Mouse (Mus musculus): ENCODE results near the gene Gm28047. TPM values are rescaled to one million over a fixed set of nuclear protein-coding genes. Genes with fewer than 3 reads are reported as not detected.
"Not testable (repeated sequence)": the region's sequence is repeated elsewhere in the genome, so short reads cannot be mapped to it uniquely, and the experiment has no call there.

Gm28047 gene
- total and polyA plus RNA-seq, 2 experiments from 2014 or later = 1.1 TPM; not detected in 1

DNA sequence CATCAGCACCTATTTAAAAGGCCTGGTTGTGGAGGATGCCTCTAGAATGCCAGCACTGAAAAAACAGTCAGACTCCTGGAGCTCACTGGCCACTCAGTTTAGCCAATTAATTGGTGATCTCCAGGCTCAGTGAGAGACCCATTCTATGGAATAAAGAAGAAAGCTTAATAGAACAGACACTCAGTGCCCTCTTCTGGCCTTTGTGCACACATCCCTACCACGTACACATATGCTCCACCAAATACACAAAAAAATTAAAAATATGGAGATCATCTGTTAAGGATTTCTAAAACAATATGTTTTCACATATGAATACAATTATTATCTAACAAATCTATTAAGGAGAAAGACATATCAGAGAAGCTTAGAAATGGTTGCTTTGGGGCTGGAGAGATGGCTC lies 4.1 kb downstream of the Gm28047 start:
- Histone ChIP-seq H3K36me3 (ENCODE audit: insufficient read depth, low read length) (no peaks in the 10 kb centered on the region), H3K9me3 (ENCODE audit: low read length) (no peaks in the 10 kb centered on the region), H3K27me3 (ENCODE audit: insufficient read depth, low read length) (no peaks in the 10 kb centered on the region), H3K27ac (no peak overlapping the region), H3K4me1 (ENCODE audit: insufficient read depth, low read length) (peaks cover 11% of the 10 kb centered on the region), H3K9ac (replicated peaks; ENCODE audit: low read length) (no peak overlapping the region), H3K4me2 (ENCODE audit: low read depth, low read length) (no peak overlapping the region), H3K4me3 (ENCODE audit: low read length) (no peak overlapping the region)
- 76% methylated on average over 1 of the region's 1 CpGs for WGBS
- DNase-seq (ENCODE audit: low spot score) (no peak), ATAC-seq (no peak)
- no peak for TF ChIP-seq CTCF (IDR thresholded peaks at IDR 0.05; ENCODE audit: low read depth)

- H3K4me1 ChIP-seq (ENCODE audit: insufficient read depth, low read length) = peaks cover 8% of the 10 kb centered on the region
- no peak for TF ChIP-seq CTCF (IDR thresholded peaks at IDR 0.05; ENCODE audit: low read depth)
- H3K9ac ChIP-seq (replicated peaks; ENCODE audit: low read length) = no peak overlapping the region
- 95% methylated on average over 5 of the region's 5 CpGs for WGBS
- H3K4me2 ChIP-seq (ENCODE audit: low read depth, low read length) = no peak overlapping the region
- no peaks in the 10 kb centered on the region for H3K36me3 ChIP-seq (ENCODE audit: insufficient read depth, low read length)
- no peaks in the 10 kb centered on the region for H3K27me3 ChIP-seq (ENCODE audit: insufficient read depth, low read length)
- H3K27ac ChIP-seq = no peak overlapping the region
- no peaks in the 10 kb centered on the region for H3K9me3 ChIP-seq (ENCODE audit: low read length)
- DNase-seq (ENCODE audit: low spot score) (no peak), ATAC-seq (no peak)
- H3K4me3 ChIP-seq (ENCODE audit: low read length) = no peak overlapping the region
These were observed 5.4 kb downstream of the Gm28047 start for GRCm38 (mm10) chr15:102619486-102619885.

DNA sequence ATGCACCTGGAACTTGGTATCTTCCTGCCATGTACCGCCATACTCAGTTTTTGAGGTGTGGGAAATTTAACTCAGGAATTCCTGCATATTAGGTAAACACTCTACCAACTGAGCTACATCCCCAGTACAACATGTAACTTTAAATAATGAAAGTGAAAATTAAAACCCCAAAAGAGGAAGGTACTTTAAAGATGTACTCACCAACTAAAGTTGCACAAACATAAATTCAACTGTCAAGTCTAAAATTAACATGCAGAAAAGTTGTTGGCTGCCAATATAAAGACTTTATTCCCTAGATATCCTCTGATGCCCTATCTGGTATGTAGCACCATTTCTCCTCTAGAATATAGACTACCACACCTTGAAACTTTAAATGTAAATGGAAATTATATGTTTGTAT lies 7.2 kb downstream of the Gm28047 start:
- Histone ChIP-seq H3K36me3 (ENCODE audit: insufficient read depth, low read length) (no peaks in the 10 kb centered on the region), H3K4me1 (ENCODE audit: insufficient read depth, low read length) (no peaks in the 10 kb centered on the region), H3K9me3 (ENCODE audit: low read length) (no peaks in the 10 kb centered on the region), H3K27me3 (ENCODE audit: insufficient read depth, low read length) (no peaks in the 10 kb centered on the region), H3K27ac (no peak overlapping the region), H3K4me2 (ENCODE audit: low read depth, low read length) (no peak overlapping the region), H3K9ac (replicated peaks; ENCODE audit: low read length) (no peak overlapping the region), H3K4me3 (ENCODE audit: low read length) (no peak overlapping the region)
- 97% methylated on average over 1 of the region's 1 CpGs for WGBS
- TF ChIP-seq CTCF (IDR thresholded peaks at IDR 0.05; ENCODE audit: low read depth) = no peak
- DNase-seq (ENCODE audit: low spot score) (no peak), ATAC-seq (no peak)

DNA sequence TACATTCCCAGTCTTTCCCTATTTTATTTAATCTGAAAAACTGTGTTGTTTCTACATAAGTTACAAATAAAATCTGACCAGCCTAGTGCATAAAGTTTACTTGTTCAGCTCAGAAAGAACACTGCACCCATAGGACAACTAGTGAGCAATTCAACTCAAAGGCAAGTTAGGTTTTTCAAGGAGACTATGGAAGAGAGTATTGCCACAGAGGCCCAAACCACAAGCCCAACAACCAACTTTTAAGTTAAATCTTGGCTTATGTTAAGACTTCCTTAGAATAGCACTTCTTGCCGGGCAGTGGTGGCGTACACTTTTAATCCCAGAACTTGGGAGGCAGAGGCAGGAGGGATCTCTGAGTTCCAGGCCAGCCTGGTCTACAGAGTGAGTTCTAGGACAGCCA lies 8.7 kb downstream of the Gm28047 start:
- WGBS = 89% methylated on average over 2 of the region's 2 CpGs
- Histone ChIP-seq H3K9ac (replicated peaks; ENCODE audit: low read length) (no peak overlapping the region), H3K9me3 (ENCODE audit: low read length) (no peaks in the 10 kb centered on the region), H3K27me3 (ENCODE audit: insufficient read depth, low read length) (no peaks in the 10 kb centered on the region), H3K4me3 (ENCODE audit: low read length) (no peak overlapping the region), H3K4me2 (ENCODE audit: low read depth, low read length) (no peak overlapping the region), H3K36me3 (ENCODE audit: insufficient read depth, low read length) (no peaks in the 10 kb centered on the region), H3K27ac (no peak overlapping the region), H3K4me1 (ENCODE audit: insufficient read depth, low read length) (no peaks in the 10 kb centered on the region)
- DNase-seq (ENCODE audit: low spot score) = no peak
- ATAC-seq = no peak
- no peak for TF ChIP-seq CTCF (IDR thresholded peaks at IDR 0.05; ENCODE audit: low read depth)

DNA sequence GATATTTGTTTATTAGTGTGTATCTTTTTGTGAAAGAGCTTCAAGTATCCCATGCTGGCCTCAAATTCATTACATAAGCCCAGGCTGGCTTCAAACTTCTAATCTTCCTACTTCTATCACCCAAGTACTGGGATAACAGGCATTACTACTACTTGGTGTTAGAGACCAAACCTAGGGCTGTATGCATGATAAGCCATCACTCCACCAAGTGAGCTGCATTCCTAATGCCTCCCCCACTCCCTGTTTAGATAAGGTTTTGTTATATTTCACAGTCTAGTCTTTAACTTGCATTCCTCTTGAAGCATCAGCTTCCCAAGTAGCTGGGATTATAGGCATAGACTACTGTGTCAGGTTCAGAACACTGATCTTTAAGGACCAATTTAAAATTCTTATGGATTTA lies 10.6 kb downstream of the Gm28047 start:
- Histone ChIP-seq H3K4me3 (ENCODE audit: low read length) (no peak overlapping the region), H3K27ac (no peak overlapping the region), H3K9me3 (ENCODE audit: low read length) (no peaks in the 10 kb centered on the region), H3K27me3 (ENCODE audit: insufficient read depth, low read length) (no peaks in the 10 kb centered on the region), H3K4me2 (ENCODE audit: low read depth, low read length) (no peak overlapping the region), H3K36me3 (ENCODE audit: insufficient read depth, low read length) (no peaks in the 10 kb centered on the region), H3K4me1 (ENCODE audit: insufficient read depth, low read length) (no peaks in the 10 kb centered on the region), H3K9ac (replicated peaks; ENCODE audit: low read length) (no peak overlapping the region)
- no peak for ATAC-seq
- no peak for TF ChIP-seq CTCF (IDR thresholded peaks at IDR 0.05; ENCODE audit: low read depth)
- no peak for DNase-seq (ENCODE audit: low spot score)

GRCm38 (mm10) chr15:102612966-102613365 lies 11.9 kb downstream of the Gm28047 start:
- Histone ChIP-seq H3K4me1 (ENCODE audit: insufficient read depth, low read length) (no peaks in the 10 kb centered on the region), H3K27ac (no peak overlapping the region), H3K4me3 (ENCODE audit: low read length) (no peak overlapping the region), H3K9me3 (ENCODE audit: low read length) (no peaks in the 10 kb centered on the region), H3K4me2 (ENCODE audit: low read depth, low read length) (no peak overlapping the region), H3K27me3 (ENCODE audit: insufficient read depth, low read length) (no peaks in the 10 kb centered on the region), H3K36me3 (ENCODE audit: insufficient read depth, low read length) (no peaks in the 10 kb centered on the region), H3K9ac (replicated peaks; ENCODE audit: low read length) (no peak overlapping the region)
- DNase-seq (ENCODE audit: low spot score) (no peak), ATAC-seq (no peak)
- TF ChIP-seq CTCF (IDR thresholded peaks at IDR 0.05; ENCODE audit: low read depth) = peak; percentile 28; the same call in 1 of the 2 replicates

- not testable (repeated sequence) for H3K27ac ChIP-seq; H3K4me1 ChIP-seq (ENCODE audit: insufficient read depth, low read length); H3K4me3 ChIP-seq (ENCODE audit: low read length); H3K9me3 ChIP-seq (ENCODE audit: low read length); ATAC-seq; H3K36me3 ChIP-seq (ENCODE audit: insufficient read depth, low read length); H3K27me3 ChIP-seq (ENCODE audit: insufficient read depth, low read length); H3K9ac ChIP-seq (replicated peaks; ENCODE audit: low read length); DNase-seq (ENCODE audit: low spot score); H3K4me2 ChIP-seq (ENCODE audit: low read depth, low read length)
- WGBS = 75% methylated on average over 1 of the region's 1 CpGs
These were observed 16.3 kb downstream of the Gm28047 start for GRCm38 (mm10) chr15:102608586-102608985.

All from hindbrain, postnatal 0 days (tissue).